Comparison of ENCODE assay signal across 9 mouse cellular contexts in genomic region chr5:143638516-143639270, GRCm38 (mm10). TPM values are rescaled to one million over a fixed set of nuclear protein-coding genes. Genes with fewer than 3 reads are reported as not detected.
DNase-seq lines count a peak whose midpoint lies in the region; ATAC-seq and TF ChIP-seq lines count a peak whose summit lies in the region.
"Had no signal": no experiment of that assay in that cellular context is flagged by ENCODE, and none has a peak within 500 bp of the region (broad histone marks: within the 10 kb centered on the region; RNA-seq: fewer than 3 reads in every experiment).

No protein-coding gene starts in this region.

- H3K9me3 ChIP-seq in forebrain, embryonic 10.5 days = no peaks in the 10 kb centered on the region
- H3K9me3 ChIP-seq in forebrain, embryonic 14.5 days (replicated peaks; ENCODE audit: control insufficient read depth, low read length) = no peaks in the 10 kb centered on the region
- no peaks in the 10 kb centered on the region for H3K9me3 ChIP-seq in embryonic facial prominence, embryonic 15.5 days (replicated peaks)
- no peaks in the 10 kb centered on the region for H3K9me3 ChIP-seq in liver, embryonic 16.5 days (replicated peaks; ENCODE audit: control insufficient read depth, low read length)
- H3K9me3 ChIP-seq in intestine, postnatal 0 days (ENCODE audit: control insufficient read depth) = no peaks in the 10 kb centered on the region
- no peaks in the 10 kb centered on the region for H3K9me3 ChIP-seq in hindbrain, postnatal 0 days (ENCODE audit: low read length)

- no peak overlapping the region for H3K4me2 ChIP-seq in forebrain, embryonic 14.5 days (ENCODE audit: low read length)
- peak overlapping the region; percentile 26; the same call in 1 of the 2 replicates for H3K4me2 ChIP-seq in embryonic facial prominence, embryonic 15.5 days (replicated peaks)
- H3K4me2 ChIP-seq in liver, embryonic 16.5 days (ENCODE audit: low read depth, low read length) = peak overlapping the region; percentile 32
- H3K4me2 ChIP-seq in intestine, postnatal 0 days (replicated peaks; ENCODE audit: low read depth) = no peak overlapping the region
- no peak overlapping the region for H3K4me2 ChIP-seq in hindbrain, postnatal 0 days (ENCODE audit: low read depth, low read length)

- DNase-seq in forebrain, embryonic 10.5 days (ENCODE audit: extremely low spot score, low spot score) = no peak
- DNase-seq in forebrain, embryonic 14.5 days (ENCODE audit: low spot score) = no peak
- peak; percentile 61 for DNase-seq in kidney, postnatal 10 days
- DNase-seq in kidney, adult 9 months = no peak
- DNase-seq in hindbrain, postnatal 0 days (ENCODE audit: low spot score) = no peak
- DNase-seq: cerebellum, postnatal 36 days had no signal

- no peaks in the 10 kb centered on the region for H3K27me3 ChIP-seq in forebrain, embryonic 10.5 days (ENCODE audit: poor library complexity, severe bottlenecking)
- H3K27me3 ChIP-seq in forebrain, embryonic 14.5 days (replicated peaks; ENCODE audit: control insufficient read depth, insufficient read depth, low read length) = no peaks in the 10 kb centered on the region
- H3K27me3 ChIP-seq in embryonic facial prominence, embryonic 15.5 days = no peaks in the 10 kb centered on the region
- H3K27me3 ChIP-seq in liver, embryonic 16.5 days (ENCODE audit: control insufficient read depth, insufficient read depth, low read depth, low read length) = no peaks in the 10 kb centered on the region
- no peaks in the 10 kb centered on the region for H3K27me3 ChIP-seq in intestine, postnatal 0 days (replicated peaks; ENCODE audit: control insufficient read depth, insufficient read depth, low read length)
- no peaks in the 10 kb centered on the region for H3K27me3 ChIP-seq in hindbrain, postnatal 0 days (ENCODE audit: insufficient read depth, low read length)

- no peak overlapping the region for H3K9ac ChIP-seq in forebrain, embryonic 14.5 days (ENCODE audit: low read length)
- no peak overlapping the region for H3K9ac ChIP-seq in embryonic facial prominence, embryonic 15.5 days
- H3K9ac ChIP-seq in liver, embryonic 16.5 days (ENCODE audit: low read depth, low read length) = no peak overlapping the region
- no peak overlapping the region for H3K9ac ChIP-seq in intestine, postnatal 0 days (ENCODE audit: low read depth, low read length)
- H3K9ac ChIP-seq in hindbrain, postnatal 0 days (replicated peaks; ENCODE audit: low read length) = no peak overlapping the region

- H3K4me3 ChIP-seq in forebrain, embryonic 10.5 days = no peak overlapping the region
- no peak overlapping the region for H3K4me3 ChIP-seq in forebrain, embryonic 14.5 days (ENCODE audit: low read depth, low read length)
- H3K4me3 ChIP-seq in embryonic facial prominence, embryonic 15.5 days (replicated peaks) = no peak overlapping the region
- no peak overlapping the region for H3K4me3 ChIP-seq in liver, embryonic 16.5 days (ENCODE audit: low read depth, low read length)
- H3K4me3 ChIP-seq in intestine, postnatal 0 days (ENCODE audit: low read depth, low read length) = no peak overlapping the region
- no peak overlapping the region for H3K4me3 ChIP-seq in hindbrain, postnatal 0 days (ENCODE audit: low read length)

- ATAC-seq in forebrain, embryonic 14.5 days = no peak
- ATAC-seq in embryonic facial prominence, embryonic 15.5 days (ENCODE audit: insufficient number of reproducible peaks, low FRiP score, low TSS enrichment, low read depth) = peak; percentile 58; the same call in 1 of the 2 replicates
- peak; percentile 69 for ATAC-seq in liver, embryonic 16.5 days (ENCODE audit: low read depth)
- no peak for ATAC-seq in intestine, postnatal 0 days
- ATAC-seq in hindbrain, postnatal 0 days = no peak

- peak overlapping the region; percentile 53; the same call in 1 of the 2 replicates for H3K27ac ChIP-seq in forebrain, embryonic 10.5 days
- H3K27ac ChIP-seq in forebrain, embryonic 14.5 days (ENCODE audit: low read depth, low read length) = no peak overlapping the region
- peak overlapping the region; percentile 75 for H3K27ac ChIP-seq in embryonic facial prominence, embryonic 15.5 days (replicated peaks)
- H3K27ac ChIP-seq in liver, embryonic 16.5 days (ENCODE audit: low read length) = peak overlapping the region; percentile 72
- H3K27ac ChIP-seq in intestine, postnatal 0 days (ENCODE audit: low read depth, low read length) = no peak overlapping the region
- H3K27ac ChIP-seq in hindbrain, postnatal 0 days = no peak overlapping the region

- peaks cover 47% of the 10 kb centered on the region for H3K4me1 ChIP-seq in forebrain, embryonic 10.5 days
- peaks cover 7% of the 10 kb centered on the region for H3K4me1 ChIP-seq in forebrain, embryonic 14.5 days (ENCODE audit: control insufficient read depth, insufficient read depth, low read length)
- H3K4me1 ChIP-seq in embryonic facial prominence, embryonic 15.5 days = peaks cover 77% of the 10 kb centered on the region
- H3K4me1 ChIP-seq in liver, embryonic 16.5 days (ENCODE audit: control insufficient read depth, low read depth, low read length) = peaks cover 75% of the 10 kb centered on the region
- H3K4me1 ChIP-seq in intestine, postnatal 0 days (replicated peaks; ENCODE audit: control insufficient read depth, insufficient read depth, low read length) = no peaks in the 10 kb centered on the region; the same call in 1 of the 2 replicates
- H3K4me1 ChIP-seq in hindbrain, postnatal 0 days (ENCODE audit: insufficient read depth, low read length) = peaks cover 4% of the 10 kb centered on the region; the same call in 1 of the 2 replicates

- WGBS in forebrain, embryonic 10.5 days = 83% methylated on average over 7 of the region's 7 CpGs
- 87% methylated on average over 7 of the region's 7 CpGs for WGBS in forebrain, embryonic 14.5 days
- WGBS in embryonic facial prominence, embryonic 15.5 days = 29% methylated on average over 7 of the region's 7 CpGs
- 18% methylated on average over 7 of the region's 7 CpGs for WGBS in liver, embryonic 16.5 days (ENCODE audit: insufficient replicate concordance)
- WGBS in intestine, postnatal 0 days = 65% methylated on average over 7 of the region's 7 CpGs
- WGBS in hindbrain, postnatal 0 days = 62% methylated on average over 7 of the region's 7 CpGs

- H3K36me3 ChIP-seq in forebrain, embryonic 10.5 days (replicated peaks) = no peaks in the 10 kb centered on the region
- H3K36me3 ChIP-seq in forebrain, embryonic 14.5 days (ENCODE audit: control insufficient read depth, insufficient read depth, low read length) = no peaks in the 10 kb centered on the region
- no peaks in the 10 kb centered on the region for H3K36me3 ChIP-seq in embryonic facial prominence, embryonic 15.5 days
- H3K36me3 ChIP-seq in liver, embryonic 16.5 days (ENCODE audit: control insufficient read depth, insufficient read depth) = no peaks in the 10 kb centered on the region
- H3K36me3 ChIP-seq in intestine, postnatal 0 days (ENCODE audit: control insufficient read depth, insufficient read depth) = no peaks in the 10 kb centered on the region
- no peaks in the 10 kb centered on the region for H3K36me3 ChIP-seq in hindbrain, postnatal 0 days (ENCODE audit: insufficient read depth, low read length)

- no peak for TF ChIP-seq CTCF in intestine, postnatal 0 days (IDR thresholded peaks at IDR 0.05; ENCODE audit: low read depth)
- TF ChIP-seq CTCF in hindbrain, postnatal 0 days (IDR thresholded peaks at IDR 0.05; ENCODE audit: low read depth) = no peak

RNA-seq across cellular contexts. Expression of gene Cyth3, which starts 16.4 kb away (rescaled TPM):
- 31.2 and 31.6 TPM in 2 replicates for polyA plus RNA-seq in forebrain, embryonic 10.5 days (2016; fragmentation: Nextera tagmentation; extraction: Ambion mirVana)
- polyA plus RNA-seq in forebrain, embryonic 14.5 days (2014; fragmentation: Nextera tagmentation; extraction: Ambion mirVana) = 26.1 and 34.1 TPM in 2 replicates
- 61.1 and 62.0 TPM in 2 replicates for polyA plus RNA-seq in embryonic facial prominence, embryonic 15.5 days (2015; fragmentation: Nextera tagmentation; extraction: Ambion mirVana)
- polyA plus RNA-seq in liver, embryonic 16.5 days (2015; fragmentation: Nextera tagmentation; extraction: Ambion mirVana) = 34.7 and 35.9 TPM in 2 replicates
- 21.1 and 22.6 TPM in 2 replicates for polyA plus RNA-seq in intestine, postnatal 0 days (2015; fragmentation: Nextera tagmentation; extraction: Ambion mirVana)
- 43.3 and 43.6 TPM in 2 replicates for total RNA-seq in hindbrain, postnatal 0 days (2014; rRNA removed)
- polyA plus RNA-seq in hindbrain, postnatal 0 days (2015; fragmentation: Nextera tagmentation; extraction: Ambion mirVana) = 35.5 and 36.3 TPM in 2 replicates

Comparison
In these comparisons a context has a peak if more than half of its experiments do, and no peak if none do; other contexts are left out.
1. H3K27ac ChIP-seq: peak in forebrain, embryonic 10.5 days (single experiment), embryonic facial prominence, embryonic 15.5 days (single experiment) and liver, embryonic 16.5 days (single experiment); none in forebrain, embryonic 14.5 days (single experiment), intestine, postnatal 0 days (single experiment) and hindbrain, postnatal 0 days (single experiment).
2. ATAC-seq: peak in embryonic facial prominence, embryonic 15.5 days (single experiment) and liver, embryonic 16.5 days (single experiment); none in forebrain, embryonic 14.5 days (single experiment), intestine, postnatal 0 days (single experiment) and hindbrain, postnatal 0 days (single experiment).
3. H3K4me2 ChIP-seq: peak in embryonic facial prominence, embryonic 15.5 days (single experiment) and liver, embryonic 16.5 days (single experiment); none in forebrain, embryonic 14.5 days (single experiment), intestine, postnatal 0 days (single experiment) and hindbrain, postnatal 0 days (single experiment).